Mouse (Mus musculus): ENCODE measurements around the gene Map1a. TPM values are rescaled to one million over a fixed set of nuclear protein-coding genes. Genes with fewer than 3 reads are reported as not detected.

Gene Map1a
- total RNA-seq (2022), result 100 to 1,000 TPM; 585 to 644 (median 617) TPM

- peak; percentile 97 to 98 for DNase-seq (ENCODE audit: low spot score in 2 of 2)
Observed at GRCm38 (mm10) chr2:121288901-121289729, at the start of gene Map1a. Gene Map1a (plus strand): TSS chr2:121289600.

GRCm38 (mm10) chr2:121244099-121244498, 45.3 kb upstream of the Map1a start:
- DNase-seq (ENCODE audit: low spot score in 2 of 2), result peak; percentile 25 to 39

GRCm38 (mm10) chr2:121249758-121250157, 39.6 kb upstream of the Map1a start:
- no peak for DNase-seq (ENCODE audit: low spot score in 2 of 2)

- DNase-seq (ENCODE audit: low spot score in 2 of 2), result no peak
Observed at GRCm38 (mm10) chr2:121268446-121268845, 21.0 kb upstream of the Map1a start.

GRCm38 (mm10) chr2:121270521-121271235, 18.7 kb upstream of the Map1a start:
- DNase-seq (ENCODE audit: low spot score in 2 of 2), result no peak

GRCm38 (mm10) chr2:121271236-121271927, 18.0 kb upstream of the Map1a start, which contains the start of gene Trp53bp1:
Gene Trp53bp1 (minus strand): TSS chr2:121271407.
- peak; percentile 96 for DNase-seq (ENCODE audit: low spot score in 2 of 2)

GRCm38 (mm10) chr2:121271928-121272516, 17.4 kb upstream of the Map1a start:
- DNase-seq (ENCODE audit: low spot score in 2 of 2), result no peak

GRCm38 (mm10) chr2:121287850-121288249, 1.6 kb upstream of the Map1a start:
- DNase-seq (ENCODE audit: low spot score in 2 of 2), result no peak

- no peak for DNase-seq (ENCODE audit: low spot score in 2 of 2)
Observed at GRCm38 (mm10) chr2:121289730-121290540, 535 bp downstream of the Map1a start.

- no peak for DNase-seq (ENCODE audit: low spot score in 2 of 2)
Observed at GRCm38 (mm10) chr2:121292316-121293013, 3.1 kb downstream of the Map1a start.

GRCm38 (mm10) chr2:121294182-121294581, 4.8 kb downstream of the Map1a start:
- DNase-seq (ENCODE audit: low spot score in 2 of 2), result no peak

- DNase-seq (ENCODE audit: low spot score in 2 of 2), result peak; percentile 72
Observed at GRCm38 (mm10) chr2:121294753-121295607, 5.6 kb downstream of the Map1a start.

GRCm38 (mm10) chr2:121295608-121296571, 6.5 kb downstream of the Map1a start:
- DNase-seq (ENCODE audit: low spot score in 2 of 2), result peak; percentile 58 to 72

- DNase-seq (ENCODE audit: low spot score in 2 of 2), result peak; percentile 18 to 46
Observed at GRCm38 (mm10) chr2:121296754-121297231, 7.4 kb downstream of the Map1a start.

- peak in 1 of 2 experiments; percentile 8 for DNase-seq (ENCODE audit: low spot score in 2 of 2)
Observed at GRCm38 (mm10) chr2:121297701-121298100, 8.3 kb downstream of the Map1a start.

GRCm38 (mm10) chr2:121298131-121298530, 8.7 kb downstream of the Map1a start:
- DNase-seq (ENCODE audit: low spot score in 2 of 2), result peak; percentile 25 to 60

- peak in 1 of 2 experiments; percentile 11 for DNase-seq (ENCODE audit: low spot score in 2 of 2)
Observed at GRCm38 (mm10) chr2:121299471-121299870, 10.1 kb downstream of the Map1a start.
